Mouse (Mus musculus) lung, postnatal 0 days (tissue): Measurements from ENCODE around the gene Pcbd2. TPM values are rescaled to one million over a fixed set of nuclear protein-coding genes. Genes with fewer than 3 reads are reported as not detected.

Source experiments
- ATAC-seq: fragments of 200-750 bp; cut with Nextera tagmentation; 2 replicates; pipeline ENCODE4 v1.8.0; 2017; ENCODE audit warnings: moderate library complexity
- DNase-seq: peaks from one replicate; pipeline ENCODE4 v3.0.0-alpha.2; 2016; ENCODE audit warnings: low spot score
- H3K27ac ChIP-seq: fragments of 300-500 bp; sonication (generic); 2 replicates; pipeline ENCODE4 v1.5.1; 2014; ENCODE audit warnings: antibody characterized with exemption, mild to moderate bottlenecking, low read length, mixed read lengths
- H3K27me3 ChIP-seq: fragments of 300-500 bp; sonication (generic); replicated peaks from 2 replicates; pipeline ENCODE4 v1.6.1; 2014; ENCODE audit warnings: low read length, mixed read lengths; ENCODE audit not compliant: insufficient read depth
- H3K36me3 ChIP-seq: fragments of 300-500 bp; sonication (generic); 2 replicates; pipeline ENCODE4 v1.6.1; 2014; ENCODE audit warnings: low read length, mixed read lengths; ENCODE audit not compliant: insufficient read depth
- H3K4me1 ChIP-seq: fragments of 300-500 bp; sonication (generic); 2 replicates; pipeline ENCODE4 v1.6.1; 2014; ENCODE audit warnings: antibody characterized with exemption, low read depth, low read length, mixed read lengths; ENCODE audit not compliant: insufficient read depth
- H3K4me2 ChIP-seq: fragments of 300-500 bp; sonication (generic); replicated peaks from 2 replicates; pipeline ENCODE4 v1.6.1; 2014; ENCODE audit warnings: low read depth, mild to moderate bottlenecking, low read length, moderate library complexity, mixed read lengths
- H3K4me3 ChIP-seq: fragments of 300-500 bp; sonication (generic); 2 replicates; pipeline ENCODE4 v1.5.1; 2014; ENCODE audit warnings: low read depth, low read length
- H3K9ac ChIP-seq: fragments of 300-500 bp; sonication (generic); replicated peaks from 2 replicates; pipeline ENCODE4 v1.6.1; 2014; ENCODE audit warnings: low read depth, mild to moderate bottlenecking
- H3K9me3 ChIP-seq: fragments of 300-500 bp; sonication (generic); 2 replicates; pipeline ENCODE4 v1.6.1; 2016; ENCODE audit warnings: low read length, mixed read lengths
- CTCF ChIP-seq: IDR thresholded peaks from 2 replicates; pipeline ENCODE4 v1.5.1; 2016; ENCODE audit warnings: antibody characterized with exemption, mild to moderate bottlenecking
- EP300 ChIP-seq: IDR thresholded peaks from 2 replicates; pipeline ENCODE4 v1.6.1; 2016; ENCODE audit warnings: antibody characterized with exemption, mild to moderate bottlenecking, control low read depth
- WGBS: fragments of 180-500 bp; shearing (Covaris S2); extraction: QIAGEN DNeasy Blood & Tissue Kit; methylation state at CpG from one replicate; pipeline ENCODE4 v1.1.7; 2014; 5-methylcytosine and 5-hydroxymethylcytosine counted together
- polyA plus RNA-seq: library from polyadenylated mRNA; unstranded; fragments of >200 nt; fragmentation: Nextera tagmentation; extraction: Ambion mirVana; gene quantifications from 2 replicates; pipeline ENCODE4 v1.2.1, GENCODE M21; 2015

Gene Pcbd2
- polyA plus RNA-seq, 1 experiment from 2014 or later: 48.3 TPM

GRCm38 (mm10) chr13:55730716-55731115 is 3.5 kb downstream of the Pcbd2 start:
- no peak overlapping the region for H3K9ac ChIP-seq
- H3K4me2 ChIP-seq: no peak overlapping the region
- H3K9me3 ChIP-seq: no peaks in the 10 kb centered on the region
- no peaks in the 10 kb centered on the region for H3K27me3 ChIP-seq
- H3K36me3 ChIP-seq: no peaks in the 10 kb centered on the region
- TF ChIP-seq CTCF (no peak), EP300 (no peak)
- H3K4me3 ChIP-seq: no peak overlapping the region
- WGBS: 91% methylated on average over 7 of the region's 7 CpGs
- ATAC-seq (no peak), DNase-seq (no peak)
- H3K27ac ChIP-seq: no peak overlapping the region
- H3K4me1 ChIP-seq: no peaks in the 10 kb centered on the region

DNA sequence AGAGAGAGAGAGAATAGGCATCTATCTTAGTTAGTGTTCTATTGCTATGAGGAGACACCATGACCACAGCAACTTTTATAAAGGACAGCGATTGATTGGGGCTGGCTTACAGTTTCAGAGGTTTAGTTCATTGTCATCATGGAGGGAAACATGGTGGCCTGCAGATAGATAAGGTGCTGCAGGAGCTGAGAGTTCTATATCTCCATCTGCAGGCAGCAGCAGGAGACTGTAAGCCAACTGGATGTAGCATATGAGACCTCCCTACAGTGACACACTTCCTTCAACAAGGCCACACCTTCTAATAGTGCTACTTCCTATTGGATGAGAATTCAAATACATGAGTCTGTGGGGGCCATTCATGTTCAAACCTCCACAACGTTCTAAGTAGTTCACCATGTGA is 5.0 kb downstream of the Pcbd2 start:
- Histone ChIP-seq H3K9ac (no peak overlapping the region), H3K27ac (no peak overlapping the region), H3K36me3 (no peaks in the 10 kb centered on the region), H3K4me2 (no peak overlapping the region), H3K4me1 (no peaks in the 10 kb centered on the region), H3K27me3 (no peaks in the 10 kb centered on the region), H3K9me3 (no peaks in the 10 kb centered on the region), H3K4me3 (no peak overlapping the region)
- ATAC-seq: no peak
- no peak for TF ChIP-seq EP300
- TF ChIP-seq CTCF: peak; percentile 14; the same call in 1 of the 2 replicates
- no peak for DNase-seq
- WGBS: 77% methylated on average over 2 of the region's 2 CpGs

DNA sequence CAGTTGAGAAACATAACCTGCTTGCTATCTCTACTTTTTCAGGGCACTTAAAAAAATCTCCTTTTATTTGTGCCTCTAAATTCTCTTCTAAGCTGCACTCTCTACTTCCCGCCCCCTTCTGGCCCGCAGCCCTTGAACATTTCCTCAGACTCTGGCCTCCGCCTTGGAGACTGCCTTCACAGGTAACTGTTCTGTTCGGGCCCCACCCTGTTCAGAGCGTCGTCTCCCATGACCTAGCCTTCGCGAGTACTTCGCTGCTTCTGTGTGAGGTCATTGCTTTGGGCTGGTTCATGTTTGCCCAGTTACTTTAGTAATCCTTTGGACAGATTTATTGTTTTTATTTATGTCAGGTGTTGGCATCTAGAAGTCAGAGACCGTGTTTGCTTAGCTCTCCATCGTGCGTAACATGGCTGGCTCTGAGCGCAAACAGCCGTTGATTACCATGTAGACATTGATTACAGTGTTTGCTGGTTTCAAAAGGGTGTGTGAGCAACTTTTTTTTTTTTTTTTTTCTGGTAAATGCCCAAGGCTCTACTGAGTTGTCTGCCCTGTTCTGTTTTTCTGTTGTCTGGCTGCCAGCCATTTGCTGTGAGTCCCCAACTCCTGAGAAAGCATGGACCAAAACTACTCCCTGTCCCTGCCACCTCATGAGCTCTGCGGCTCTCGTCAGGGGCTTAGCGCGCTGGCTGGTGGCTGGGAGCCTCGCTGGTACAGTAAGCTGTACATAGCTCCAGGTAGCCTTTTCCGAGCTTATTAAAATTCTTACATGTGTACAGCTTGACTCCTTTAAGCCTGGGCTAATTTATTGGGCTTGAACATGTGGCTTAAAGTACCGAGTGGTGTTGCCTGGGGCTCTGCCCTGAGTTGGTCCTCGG is 6.7 kb downstream of the Pcbd2 start:
- Histone ChIP-seq H3K9me3 (no peaks in the 10 kb centered on the region), H3K36me3 (no peaks in the 10 kb centered on the region), H3K4me1 (no peaks in the 10 kb centered on the region), H3K4me3 (no peak overlapping the region), H3K9ac (no peak overlapping the region), H3K4me2 (no peak overlapping the region), H3K27ac (no peak overlapping the region), H3K27me3 (no peaks in the 10 kb centered on the region)
- peak; percentile 87 for ATAC-seq
- 65% methylated on average over 22 of the region's 22 CpGs for WGBS
- TF ChIP-seq CTCF (no peak), EP300 (no peak)
- DNase-seq: peak; percentile 71

DNA sequence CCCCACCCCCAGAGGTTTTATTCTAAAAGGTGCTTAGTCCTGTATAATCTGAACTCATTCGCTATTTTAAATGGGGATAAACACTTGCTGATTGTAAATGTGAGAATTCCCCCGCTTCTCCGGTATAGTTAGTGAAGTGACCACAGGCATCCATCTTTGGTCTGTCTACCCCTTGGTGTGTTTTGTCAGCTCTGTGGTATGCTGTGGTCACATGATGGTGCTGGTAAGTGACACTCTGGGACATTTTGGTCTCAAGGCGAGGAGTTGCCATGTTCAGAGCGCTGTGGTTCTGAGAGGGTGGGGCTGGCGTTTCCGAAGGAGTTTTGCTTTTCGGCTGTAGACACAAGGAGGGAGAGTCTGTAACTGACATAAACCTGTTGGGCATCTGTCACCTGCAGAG is 10.7 kb downstream of the Pcbd2 start:
- Histone ChIP-seq H3K27me3 (no peaks in the 10 kb centered on the region), H3K36me3 (no peaks in the 10 kb centered on the region), H3K9ac (no peak overlapping the region), H3K4me2 (no peak overlapping the region), H3K4me3 (no peak overlapping the region), H3K9me3 (no peaks in the 10 kb centered on the region), H3K4me1 (no peaks in the 10 kb centered on the region), H3K27ac (no peak overlapping the region)
- no peak for DNase-seq
- ATAC-seq: no peak
- 85% methylated on average over 8 of the region's 8 CpGs for WGBS
- TF ChIP-seq CTCF (no peak), EP300 (no peak)

GRCm38 (mm10) chr13:55742306-55742705 is 15.1 kb downstream of the Pcbd2 start:
- Histone ChIP-seq H3K9me3 (no peaks in the 10 kb centered on the region), H3K4me2 (no peak overlapping the region), H3K4me1 (no peaks in the 10 kb centered on the region), H3K4me3 (no peak overlapping the region), H3K36me3 (no peaks in the 10 kb centered on the region), H3K27me3 (no peaks in the 10 kb centered on the region), H3K27ac (no peak overlapping the region), H3K9ac (no peak overlapping the region)
- 69% methylated on average over 8 of the region's 8 CpGs for WGBS
- TF ChIP-seq EP300 (no peak), CTCF (no peak)
- DNase-seq: no peak
- ATAC-seq: no peak

- H3K36me3 ChIP-seq: no peaks in the 10 kb centered on the region
- no peak for ATAC-seq
- no peak overlapping the region for H3K4me3 ChIP-seq
- no peaks in the 10 kb centered on the region for H3K9me3 ChIP-seq
- 69% methylated on average over 13 of the region's 13 CpGs for WGBS
- DNase-seq: no peak
- no peak overlapping the region for H3K9ac ChIP-seq
- TF ChIP-seq EP300 (no peak), CTCF (no peak)
- no peaks in the 10 kb centered on the region for H3K27me3 ChIP-seq
- H3K4me1 ChIP-seq: peaks cover 3% of the 10 kb centered on the region; the same call in 1 of the 2 replicates
- H3K4me2 ChIP-seq: no peak overlapping the region
- no peak overlapping the region for H3K27ac ChIP-seq
These were observed 27.2 kb downstream of the Pcbd2 start for GRCm38 (mm10) chr13:55754380-55754779.
